Mouse (Mus musculus) forebrain, embryonic 13.5 days (tissue): Measurements from ENCODE around the gene Slc2a1. TPM values are rescaled to one million over a fixed set of nuclear protein-coding genes. Genes with fewer than 3 reads are reported as not detected.

ENCODE experiments used
- ATAC-seq: fragments of 200-750 bp; cut with Nextera tagmentation; 2 replicates; pipeline ENCODE4 v1.8.0; 2017
- H3K27ac ChIP-seq: fragments of 300-500 bp; sonication (generic); 2 replicates; pipeline ENCODE4 v1.5.1; 2015; ENCODE audit warnings: inconsistent platforms, mild to moderate bottlenecking, moderate library complexity
- H3K27me3 ChIP-seq: fragments of 300-500 bp; sonication (generic); 2 replicates; pipeline ENCODE4 v1.6.1; 2015; ENCODE audit warnings: mild to moderate bottlenecking, inconsistent platforms
- H3K36me3 ChIP-seq: fragments of 300-500 bp; sonication (generic); 2 replicates; pipeline ENCODE4 v1.6.1; 2015; ENCODE audit warnings: mild to moderate bottlenecking, inconsistent platforms; ENCODE audit not compliant: poor library complexity, severe bottlenecking
- H3K4me1 ChIP-seq: fragments of 300-500 bp; sonication (generic); 2 replicates; pipeline ENCODE4 v1.6.1; 2015; ENCODE audit warnings: inconsistent platforms
- H3K4me2 ChIP-seq: fragments of 300-500 bp; sonication (generic); 2 replicates; pipeline ENCODE4 v1.6.1; 2015; ENCODE audit warnings: inconsistent platforms, mild to moderate bottlenecking, moderate library complexity
- H3K4me3 ChIP-seq: fragments of 300-500 bp; sonication (generic); 2 replicates; pipeline ENCODE4 v1.5.1; 2015; ENCODE audit warnings: mild to moderate bottlenecking, inconsistent platforms
- H3K9ac ChIP-seq: fragments of 300-500 bp; sonication (generic); 2 replicates; pipeline ENCODE4 v1.6.1; 2015; ENCODE audit warnings: mild to moderate bottlenecking, inconsistent platforms
- H3K9me3 ChIP-seq: fragments of 300-500 bp; sonication (generic); replicated peaks from 2 replicates; pipeline ENCODE4 v1.6.1; 2016; ENCODE audit warnings: inconsistent platforms
- WGBS: fragments of 180-500 bp; shearing (Covaris S2); methylation state at CpG from one replicate; pipeline ENCODE4 v1.1.7; 2015; 5-methylcytosine and 5-hydroxymethylcytosine counted together
- polyA plus RNA-seq: library from polyadenylated mRNA; unstranded; fragments of >200 nt; fragmentation: Nextera tagmentation; extraction: Ambion mirVana; gene quantifications from 2 replicates; pipeline ENCODE4 v1.2.1, GENCODE M21; 2015

Slc2a1 gene
- polyA plus RNA-seq, 1 experiment from 2014 or later: 96.2 TPM

DNA sequence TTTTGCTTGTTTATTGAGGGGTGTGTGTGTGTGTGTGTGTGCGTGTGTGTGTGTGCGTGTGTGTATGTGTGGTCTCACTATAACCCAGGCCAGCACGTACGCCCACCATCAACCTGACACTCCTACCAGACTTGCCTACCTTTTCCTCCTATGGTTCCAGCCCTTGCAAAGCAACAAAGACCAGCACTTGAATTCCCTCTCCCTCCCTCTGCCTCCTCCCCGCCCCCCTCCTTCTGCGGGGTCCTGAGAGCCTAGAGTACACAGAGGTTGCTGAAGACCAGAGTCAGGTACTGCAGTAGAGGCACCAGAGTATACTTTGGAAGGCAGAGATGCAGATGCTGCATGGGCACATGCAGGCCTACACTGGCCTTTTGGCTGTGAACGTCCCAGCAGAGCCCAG lies 33.2 kb upstream of the Slc2a1 start:
- Histone ChIP-seq H3K4me2 (no peak overlapping the region), H3K36me3 (no peaks in the 10 kb centered on the region), H3K4me1 (peaks cover 38% of the 10 kb centered on the region), H3K9me3 (no peaks in the 10 kb centered on the region), H3K27ac (no peak overlapping the region), H3K4me3 (no peak overlapping the region), H3K9ac (no peak overlapping the region), H3K27me3 (peaks cover 16% of the 10 kb centered on the region; the same call in 1 of the 2 replicates)
- ATAC-seq: no peak
- 26% methylated on average over 7 of the region's 7 CpGs for WGBS

DNA sequence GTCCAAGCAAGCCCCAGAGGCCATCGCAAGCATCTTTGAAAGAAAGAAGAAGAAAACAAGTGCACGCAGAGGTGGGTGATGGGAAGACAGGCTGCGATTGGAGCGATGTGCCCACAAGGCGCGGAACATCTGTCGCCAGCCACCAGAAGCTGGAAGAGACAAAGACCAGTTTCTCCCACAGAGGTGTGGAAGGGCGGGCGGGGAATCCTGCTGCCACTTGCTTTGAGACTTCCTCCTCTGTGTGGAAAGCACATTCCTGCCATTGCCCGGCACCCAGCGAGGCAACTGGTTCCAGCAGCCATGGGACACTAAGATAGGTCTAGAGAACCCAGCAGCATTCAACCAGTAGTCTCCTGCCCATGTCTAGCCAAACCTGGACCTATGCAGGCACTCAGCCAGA lies 32.2 kb upstream of the Slc2a1 start:
- H3K9me3 ChIP-seq: no peaks in the 10 kb centered on the region; the same call in 1 of the 2 replicates
- no peaks in the 10 kb centered on the region for H3K36me3 ChIP-seq
- H3K9ac ChIP-seq: no peak overlapping the region
- peaks cover 16% of the 10 kb centered on the region; the same call in 1 of the 2 replicates for H3K27me3 ChIP-seq
- no peak overlapping the region for H3K4me3 ChIP-seq
- H3K4me1 ChIP-seq: peaks cover 29% of the 10 kb centered on the region
- 86% methylated on average over 11 of the region's 11 CpGs for WGBS
- no peak overlapping the region for H3K27ac ChIP-seq
- ATAC-seq: no peak
- no peak overlapping the region for H3K4me2 ChIP-seq

DNA sequence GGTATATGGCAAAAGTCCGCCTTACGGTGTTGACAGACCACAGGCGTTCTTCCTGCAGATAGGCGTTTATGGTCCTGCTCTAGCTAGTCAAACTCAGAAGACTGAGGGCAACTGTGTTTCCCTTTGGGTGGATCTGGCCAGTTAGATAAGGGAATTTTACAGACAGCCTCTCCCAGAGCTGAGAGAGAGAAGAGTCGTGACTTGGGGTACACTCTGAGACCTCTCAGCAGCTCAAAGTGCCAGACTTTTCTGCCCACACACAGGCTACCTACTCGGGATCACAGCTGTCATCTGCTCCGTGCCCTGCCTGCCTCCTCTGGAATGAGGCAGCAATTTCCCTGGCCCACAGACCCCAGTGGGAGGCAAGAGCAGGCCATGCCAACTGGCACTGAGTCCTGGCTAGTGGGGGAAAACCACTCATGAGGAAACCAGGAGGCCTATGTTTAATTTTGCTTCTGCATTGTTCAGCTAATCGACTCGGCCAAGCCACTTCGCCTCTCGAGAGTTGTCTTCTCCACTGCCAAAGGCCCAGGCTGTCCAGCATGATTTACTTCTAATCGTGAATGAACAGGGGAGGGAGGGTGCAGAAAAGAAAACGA lies 31.3 kb upstream of the Slc2a1 start:
- Histone ChIP-seq H3K27ac (0 out of 2 replicates have a peak overlapping the region, but pooled peaks have one; percentile 31), H3K27me3 (peaks cover 10% of the 10 kb centered on the region; the same call in 1 of the 2 replicates), H3K36me3 (no peaks in the 10 kb centered on the region), H3K4me3 (no peak overlapping the region), H3K9me3 (no peaks in the 10 kb centered on the region; the same call in 1 of the 2 replicates), H3K4me2 (no peak overlapping the region), H3K4me1 (peaks cover 20% of the 10 kb centered on the region), H3K9ac (no peak overlapping the region)
- 55% methylated on average over 13 of the region's 13 CpGs for WGBS
- ATAC-seq: no peak

DNA sequence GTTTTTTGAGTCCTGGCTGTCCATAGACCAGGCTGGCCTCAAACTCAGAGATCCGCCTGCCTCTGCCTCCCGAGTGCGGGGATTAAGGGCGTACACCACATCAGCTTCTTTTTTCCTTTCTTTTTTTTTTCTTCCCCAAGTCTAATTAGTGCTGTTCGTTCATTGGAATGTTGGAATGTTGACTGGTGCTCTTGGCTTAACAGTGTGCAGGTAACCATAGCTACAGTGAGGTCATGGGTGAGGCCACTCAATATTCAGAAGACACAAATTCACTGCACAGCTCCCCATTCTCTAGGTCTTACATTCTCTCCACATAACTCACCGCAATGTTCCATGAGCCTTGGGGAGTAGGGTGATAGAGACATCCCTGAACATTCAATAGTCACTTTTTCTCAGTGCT lies 28.6 kb upstream of the Slc2a1 start:
- H3K4me2 ChIP-seq: no peak overlapping the region
- no peaks in the 10 kb centered on the region; the same call in 1 of the 2 replicates for H3K9me3 ChIP-seq
- H3K36me3 ChIP-seq: no peaks in the 10 kb centered on the region
- H3K27me3 ChIP-seq: no peaks in the 10 kb centered on the region
- peaks cover 11% of the 10 kb centered on the region; the same call in 1 of the 2 replicates for H3K4me1 ChIP-seq
- no peak overlapping the region for H3K9ac ChIP-seq
- 89% methylated on average over 6 of the region's 6 CpGs for WGBS
- no peak overlapping the region for H3K4me3 ChIP-seq
- no peak overlapping the region for H3K27ac ChIP-seq
- ATAC-seq: no peak

DNA sequence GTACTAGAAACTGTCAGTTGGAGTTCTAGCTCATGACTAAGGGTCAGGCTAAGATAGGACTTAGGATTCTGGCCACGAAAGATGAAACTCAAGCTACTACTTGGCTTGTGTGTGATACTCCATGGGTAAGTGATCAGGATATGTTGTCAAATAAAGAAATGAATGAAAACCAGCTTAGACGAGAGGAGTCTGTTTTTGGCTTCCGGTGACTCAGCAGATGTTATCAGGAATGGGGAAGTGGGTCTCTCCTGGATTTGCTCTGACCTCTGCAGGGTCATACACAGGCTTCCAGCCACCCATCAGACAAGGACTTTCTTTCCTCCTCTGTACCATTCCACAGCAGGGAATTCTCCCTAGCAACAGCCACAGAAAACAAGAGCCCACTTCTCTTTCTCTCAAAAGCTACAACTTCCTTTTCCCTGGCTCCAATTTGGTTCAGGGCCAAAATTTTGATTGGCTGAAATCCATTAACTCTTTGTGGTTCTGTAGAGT lies 25.7 kb upstream of the Slc2a1 start:
- Histone ChIP-seq H3K9ac (no peak overlapping the region), H3K4me3 (no peak overlapping the region), H3K36me3 (no peaks in the 10 kb centered on the region), H3K9me3 (no peaks in the 10 kb centered on the region; the same call in 1 of the 2 replicates), H3K27ac (peak overlapping the region; percentile 40; the same call in 1 of the 2 replicates), H3K4me1 (peaks cover 7% of the 10 kb centered on the region; the same call in 1 of the 2 replicates), H3K4me2 (no peak overlapping the region), H3K27me3 (no peaks in the 10 kb centered on the region)
- 56% methylated on average over 3 of the region's 3 CpGs for WGBS
- ATAC-seq: peak; percentile 58; the same call in 1 of the 2 replicates

DNA sequence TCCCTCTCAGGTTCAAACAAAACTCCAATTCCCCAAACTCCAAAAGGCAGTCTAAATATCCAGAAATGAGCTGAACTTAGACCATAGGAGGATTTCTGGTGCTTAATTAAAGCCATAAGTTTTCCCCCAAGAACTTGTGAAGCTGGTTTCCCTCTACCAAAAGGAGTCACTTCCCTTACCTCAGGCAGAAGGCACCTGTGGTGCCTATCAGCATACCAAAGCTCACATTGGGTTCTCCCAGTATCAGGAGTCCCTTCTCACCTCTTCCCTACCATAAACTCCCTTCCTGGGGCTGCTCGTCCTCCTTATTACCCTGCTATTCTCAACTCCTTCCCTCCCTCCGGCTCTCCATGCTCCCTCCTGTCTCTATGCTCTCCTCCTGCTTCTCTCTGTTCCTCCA lies 20.1 kb upstream of the Slc2a1 start:
- Histone ChIP-seq H3K27me3 (no peaks in the 10 kb centered on the region), H3K4me3 (no peak overlapping the region), H3K27ac (no peak overlapping the region), H3K9me3 (no peaks in the 10 kb centered on the region), H3K4me2 (no peak overlapping the region), H3K9ac (no peak overlapping the region), H3K4me1 (no peaks in the 10 kb centered on the region), H3K36me3 (no peaks in the 10 kb centered on the region)
- no peak for ATAC-seq
- 69% methylated on average over 2 of the region's 2 CpGs for WGBS

DNA sequence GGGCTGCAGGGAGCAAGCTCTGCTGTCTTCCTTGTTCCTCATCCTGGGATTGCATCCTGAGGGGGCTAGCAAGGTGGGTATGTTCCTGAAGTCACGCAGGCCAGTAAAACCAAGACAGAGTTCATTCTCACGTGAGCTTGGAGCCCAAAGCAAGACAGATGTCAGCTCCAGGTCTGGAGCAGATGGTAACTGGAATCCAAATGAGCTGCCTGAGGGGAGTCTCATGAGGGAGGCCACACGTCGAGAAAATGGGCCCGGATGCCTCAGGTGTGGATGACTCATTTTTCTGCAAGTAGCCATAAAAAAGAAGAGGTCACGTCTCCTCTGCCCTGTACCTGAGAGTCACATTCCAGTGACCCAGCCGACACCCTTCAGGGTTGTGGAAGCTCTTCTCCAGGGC lies 14.6 kb upstream of the Slc2a1 start:
- H3K27me3 ChIP-seq: no peaks in the 10 kb centered on the region
- no peaks in the 10 kb centered on the region for H3K36me3 ChIP-seq
- H3K27ac ChIP-seq: no peak overlapping the region
- WGBS: 78% methylated on average over 7 of the region's 7 CpGs
- no peak overlapping the region for H3K4me2 ChIP-seq
- no peaks in the 10 kb centered on the region for H3K9me3 ChIP-seq
- no peak for ATAC-seq
- H3K4me3 ChIP-seq: no peak overlapping the region
- no peak overlapping the region for H3K9ac ChIP-seq
- no peaks in the 10 kb centered on the region for H3K4me1 ChIP-seq

DNA sequence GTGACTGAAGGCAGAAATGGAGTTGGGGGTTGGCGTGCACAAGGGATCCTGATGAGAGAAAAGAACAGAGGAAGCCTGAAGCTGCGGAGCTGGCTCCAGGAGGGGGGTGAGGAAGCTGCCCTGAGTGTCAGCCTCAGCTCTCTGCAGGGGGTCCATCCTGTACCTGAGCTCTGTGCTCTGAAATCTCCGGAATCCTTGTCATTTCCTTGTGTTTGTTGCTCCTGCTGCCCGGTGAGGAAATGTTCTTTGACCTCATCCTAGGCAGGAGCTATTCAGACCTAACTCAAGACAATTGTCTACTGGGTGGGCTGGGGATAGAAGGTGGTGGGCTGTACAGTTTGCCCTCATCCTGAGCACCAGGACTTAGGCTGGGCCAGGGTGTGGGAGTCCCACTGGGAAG lies 13.5 kb upstream of the Slc2a1 start:
- WGBS: 40% methylated on average over 4 of the region's 4 CpGs
- no peak overlapping the region for H3K4me3 ChIP-seq
- H3K27me3 ChIP-seq: no peaks in the 10 kb centered on the region
- no peak overlapping the region for H3K4me2 ChIP-seq
- no peaks in the 10 kb centered on the region for H3K36me3 ChIP-seq
- ATAC-seq: no peak
- no peak overlapping the region for H3K9ac ChIP-seq
- H3K9me3 ChIP-seq: no peaks in the 10 kb centered on the region
- H3K27ac ChIP-seq: no peak overlapping the region
- no peaks in the 10 kb centered on the region for H3K4me1 ChIP-seq

DNA sequence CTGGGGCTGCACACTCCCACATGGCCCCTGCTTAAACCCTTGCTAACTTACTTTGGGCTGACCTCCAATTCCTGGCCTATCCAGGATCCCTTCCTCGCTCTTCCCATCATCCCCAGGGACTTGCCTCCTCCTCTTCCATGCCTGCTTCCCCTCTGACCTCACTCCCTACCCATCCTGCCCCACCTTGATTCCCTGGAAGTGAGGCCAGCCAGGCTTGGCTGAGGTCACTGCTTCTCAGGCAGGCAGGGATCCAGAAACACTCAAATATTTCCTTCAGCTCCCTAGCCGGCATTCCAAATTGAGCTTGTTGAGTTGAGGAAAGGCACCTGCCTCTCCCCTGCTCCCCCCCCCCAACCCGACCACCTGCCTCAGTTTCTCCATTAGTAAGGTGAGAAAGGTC lies 12.1 kb upstream of the Slc2a1 start:
- WGBS: 82% methylated on average over 3 of the region's 3 CpGs
- no peaks in the 10 kb centered on the region for H3K27me3 ChIP-seq
- H3K36me3 ChIP-seq: no peaks in the 10 kb centered on the region
- H3K4me3 ChIP-seq: no peak overlapping the region
- no peak overlapping the region for H3K27ac ChIP-seq
- no peak overlapping the region for H3K4me2 ChIP-seq
- H3K9ac ChIP-seq: no peak overlapping the region
- H3K9me3 ChIP-seq: no peaks in the 10 kb centered on the region
- ATAC-seq: no peak
- H3K4me1 ChIP-seq: no peaks in the 10 kb centered on the region

DNA sequence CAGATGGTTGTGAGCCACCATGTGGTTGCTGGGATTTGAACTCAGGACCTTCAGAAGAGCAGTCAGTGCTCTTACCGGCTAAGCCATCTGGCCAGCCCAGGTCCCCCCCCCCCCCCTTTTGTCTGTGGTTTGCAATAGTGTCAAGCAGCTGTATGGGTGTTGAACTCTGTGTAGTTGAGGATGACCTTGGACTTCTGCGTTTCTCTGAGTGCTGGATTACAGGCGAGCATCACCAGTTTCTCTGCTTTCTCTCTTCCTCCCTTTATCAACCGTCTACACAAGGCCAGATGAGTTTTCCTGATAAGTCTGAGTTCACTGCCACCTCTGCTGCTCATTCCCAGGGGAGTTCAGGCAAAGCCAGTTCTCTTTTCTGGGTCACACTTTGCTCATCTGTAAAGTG lies 11.1 kb upstream of the Slc2a1 start:
- H3K9me3 ChIP-seq: no peaks in the 10 kb centered on the region
- H3K36me3 ChIP-seq: no peaks in the 10 kb centered on the region
- no peaks in the 10 kb centered on the region for H3K4me1 ChIP-seq
- no peak for ATAC-seq
- 94% methylated on average over 4 of the region's 4 CpGs for WGBS
- H3K27me3 ChIP-seq: no peaks in the 10 kb centered on the region
- no peak overlapping the region for H3K27ac ChIP-seq
- no peak overlapping the region for H3K9ac ChIP-seq
- H3K4me2 ChIP-seq: no peak overlapping the region
- H3K4me3 ChIP-seq: no peak overlapping the region

DNA sequence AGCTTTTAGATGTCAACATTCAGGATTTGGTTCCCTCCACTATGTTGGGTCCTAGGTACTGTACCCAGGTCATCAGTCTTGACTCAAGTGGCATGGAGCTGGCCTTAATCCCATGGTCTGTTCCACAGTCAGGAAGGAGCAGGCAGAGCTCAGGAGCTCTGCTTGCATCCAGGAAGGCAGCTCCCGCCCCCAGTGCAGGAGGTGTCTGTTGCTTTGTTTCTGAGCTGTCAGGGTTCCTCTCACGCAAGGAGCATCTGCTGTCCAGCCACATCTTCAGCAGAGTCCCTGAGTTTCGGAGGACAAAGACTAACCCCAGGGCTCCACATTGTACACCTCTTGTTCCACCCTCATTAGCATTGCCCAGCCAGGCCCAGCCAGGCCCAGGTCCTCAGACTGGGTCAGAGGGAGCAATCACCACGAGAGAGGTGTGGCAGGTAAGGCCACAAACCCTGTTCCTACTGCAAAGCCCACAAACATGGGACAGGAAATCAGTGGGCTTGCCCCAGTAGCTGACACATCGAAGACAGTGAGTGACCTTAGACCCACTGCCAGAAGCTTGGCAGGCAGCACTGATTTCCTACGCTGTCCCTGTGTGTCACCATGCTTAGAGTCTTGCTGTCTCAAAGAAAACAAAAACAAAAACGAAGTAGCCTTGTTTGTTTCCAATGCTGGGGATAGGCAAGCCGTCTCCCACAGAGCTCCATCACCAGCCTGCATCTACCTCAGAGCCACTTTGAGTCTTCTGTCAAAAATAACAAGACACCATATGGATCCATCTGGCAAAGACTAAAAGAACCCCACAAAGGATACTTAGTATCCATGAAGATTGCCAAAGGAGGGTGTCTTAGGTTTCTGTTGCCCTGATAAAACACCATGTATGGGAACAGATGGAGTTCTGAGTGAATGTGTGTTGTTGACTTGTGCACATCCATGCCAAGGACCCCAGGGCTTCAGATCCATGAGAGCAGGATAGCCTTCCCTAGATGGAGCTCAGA lies 10.0 kb upstream of the Slc2a1 start:
- Histone ChIP-seq H3K4me1 (no peaks in the 10 kb centered on the region), H3K4me3 (no peak overlapping the region), H3K9me3 (no peaks in the 10 kb centered on the region), H3K27me3 (no peaks in the 10 kb centered on the region), H3K36me3 (no peaks in the 10 kb centered on the region), H3K9ac (no peak overlapping the region), H3K27ac (no peak overlapping the region), H3K4me2 (no peak overlapping the region)
- peak; percentile 48; the same call in 1 of the 2 replicates for ATAC-seq
- 66% methylated on average over 8 of the region's 8 CpGs for WGBS

DNA sequence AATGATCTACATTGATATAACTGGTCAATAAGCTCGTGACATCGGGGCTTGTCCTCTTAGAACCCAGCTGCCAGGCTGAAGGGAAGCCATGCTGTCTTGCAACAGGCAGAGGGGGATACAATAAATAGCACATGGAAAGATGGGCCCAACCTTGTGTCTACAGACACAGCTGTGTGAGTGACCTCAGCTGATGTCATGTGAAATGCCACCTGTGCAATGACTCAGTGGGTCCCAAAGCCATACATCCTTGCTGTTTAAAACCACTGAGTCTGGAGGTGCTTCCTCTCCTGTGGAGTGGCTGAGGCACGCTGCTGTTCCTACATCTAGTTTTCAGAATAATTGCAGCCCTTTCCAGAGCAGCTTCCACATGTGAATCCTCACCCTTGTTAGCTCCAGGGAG lies 7.1 kb upstream of the Slc2a1 start:
- H3K4me2 ChIP-seq: no peak overlapping the region
- no peak overlapping the region for H3K9ac ChIP-seq
- H3K36me3 ChIP-seq: no peaks in the 10 kb centered on the region
- no peak overlapping the region for H3K4me3 ChIP-seq
- peaks cover 15% of the 10 kb centered on the region for H3K4me1 ChIP-seq
- WGBS: 86% methylated on average over 3 of the region's 3 CpGs
- no peak for ATAC-seq
- no peaks in the 10 kb centered on the region for H3K9me3 ChIP-seq
- H3K27me3 ChIP-seq: no peaks in the 10 kb centered on the region
- H3K27ac ChIP-seq: no peak overlapping the region
